Mouse (Mus musculus) hematopoietic stem cell, adult 5-6 weeks (primary cell): ENCODE results near the gene Myo1d. TPM values are rescaled to one million over a fixed set of nuclear protein-coding genes. Genes with fewer than 3 reads are reported as not detected.
A peak's percentile ranks its signal among the peaks of the same experiment; 100 is the strongest.

Experiments
- ATAC-seq, 2 experiments: fragments of 125-278 bp in 1 of 2; replicated peaks in 1 of 2; 2 replicates each; pipeline ENCODE4 v1.8.0; 2016 to 2017; ENCODE audit warnings: inconsistent platforms in 2 of 2, mild to moderate bottlenecking in 2 of 2, moderate number of reproducible peaks in 2 of 2, low read depth in 1 of 2, moderate TSS enrichment in 1 of 2; ENCODE audit not compliant: low FRiP score in 2 of 2, poor library complexity in 2 of 2, severe bottlenecking in 2 of 2, insufficient read depth in 1 of 2, low TSS enrichment in 1 of 2
- total RNA-seq: library from RNA; stranded (forward); fragments of 172-1452, 232-1000 nt; gene quantifications from 2 replicates; pipeline ENCODE4 v1.2.3, GENCODE M21; 2017

Gene Myo1d
- total RNA-seq, 1 experiment from 2014 or later: 3.4 TPM

DNA sequence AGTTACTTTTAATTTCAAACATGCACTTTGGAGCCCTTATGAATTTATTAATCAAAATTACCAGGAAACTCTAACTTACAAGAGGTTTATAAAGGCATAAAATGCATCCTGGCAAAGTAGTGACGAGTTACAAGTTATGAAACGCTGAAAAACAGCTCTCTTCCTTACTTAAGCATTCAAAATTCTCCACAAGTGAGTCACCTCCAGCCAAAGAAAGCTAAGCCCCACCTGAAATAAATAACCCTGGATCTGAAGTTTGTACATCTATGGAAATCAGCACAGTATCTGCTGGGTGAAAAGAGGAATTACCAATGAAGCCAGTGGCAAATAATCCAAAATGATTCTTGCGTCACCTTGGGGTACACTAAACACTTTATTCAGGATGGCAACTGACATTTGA lies 20.8 kb downstream of the Myo1d start:
- no peak for ATAC-seq

DNA sequence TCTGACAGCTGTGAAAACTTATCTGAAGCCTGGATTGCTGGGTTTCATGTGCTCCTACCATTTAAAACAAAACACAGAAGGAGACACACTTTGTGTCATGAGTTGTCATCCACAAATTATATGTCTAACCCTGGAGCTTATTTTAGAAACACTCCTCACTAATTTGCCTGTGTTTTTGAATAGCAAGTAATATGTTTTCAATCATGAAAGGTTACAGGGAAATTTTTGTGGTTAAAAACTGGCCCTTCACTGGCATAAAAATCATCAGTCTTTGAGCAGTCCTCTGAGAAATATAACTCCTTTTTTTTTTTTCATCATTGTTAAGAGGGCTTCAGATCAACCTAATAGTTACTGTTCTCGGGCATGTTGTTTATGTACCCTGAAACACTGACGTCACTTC lies 25.6 kb downstream of the Myo1d start:
- ATAC-seq: no peak

DNA sequence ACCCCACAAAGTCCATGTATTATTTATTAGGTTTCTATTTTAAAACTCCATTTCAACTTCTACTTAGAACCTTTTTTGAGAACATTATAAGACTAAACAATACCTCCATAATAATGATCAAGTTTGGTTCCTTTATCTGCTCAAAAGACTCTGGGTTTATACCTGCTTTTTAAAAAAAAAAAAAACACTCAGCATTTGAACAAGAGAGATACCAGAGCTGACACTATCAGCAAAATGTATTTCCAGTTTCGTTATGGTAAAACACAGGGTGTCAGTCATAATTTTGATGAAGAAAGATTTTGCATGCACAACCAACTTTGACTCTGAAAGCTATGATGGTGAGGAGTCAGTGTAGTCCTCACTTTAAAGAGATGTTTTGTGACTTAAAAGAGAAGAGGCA lies 28.7 kb downstream of the Myo1d start:
- ATAC-seq: no peak

DNA sequence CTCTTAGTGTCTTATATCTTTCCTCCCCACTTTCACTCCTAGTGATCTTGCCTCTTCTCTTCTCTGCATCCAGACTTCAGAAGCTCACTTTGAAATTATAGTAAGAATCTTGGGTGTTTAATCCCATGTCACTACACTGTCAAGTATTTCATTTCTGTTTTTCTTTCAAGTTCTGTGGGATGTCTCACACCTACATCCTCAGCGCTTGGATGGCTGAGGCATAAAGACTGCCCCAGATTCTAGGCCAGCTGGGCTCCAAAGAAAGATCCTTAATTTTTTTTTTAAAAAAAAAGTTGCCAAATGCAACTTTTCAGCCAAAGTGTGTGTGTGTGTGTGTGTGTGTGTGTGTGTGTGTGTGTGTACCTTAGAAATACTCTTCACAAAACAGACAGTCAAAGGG lies 30.6 kb downstream of the Myo1d start:
- no peak for ATAC-seq

DNA sequence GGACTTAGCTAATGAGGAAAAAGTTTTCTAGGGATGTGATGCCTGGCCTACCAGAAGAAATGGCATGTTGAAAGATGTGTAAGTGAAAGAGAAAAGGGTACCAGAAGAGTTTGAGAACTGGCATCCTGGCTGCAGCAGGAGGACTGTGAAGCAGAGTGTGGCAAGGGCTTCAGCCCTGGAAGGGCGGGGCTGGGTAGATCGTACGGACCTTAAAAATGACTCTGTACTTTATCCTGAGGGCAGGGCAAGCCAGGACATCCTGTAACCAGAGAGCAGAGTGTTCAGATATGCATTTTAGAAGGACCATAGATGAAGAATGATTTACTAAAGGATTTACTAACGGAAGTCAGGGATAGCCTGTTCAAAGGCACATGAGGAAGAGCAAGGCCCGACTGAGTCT lies 34.4 kb downstream of the Myo1d start:
- ATAC-seq: no peak

DNA sequence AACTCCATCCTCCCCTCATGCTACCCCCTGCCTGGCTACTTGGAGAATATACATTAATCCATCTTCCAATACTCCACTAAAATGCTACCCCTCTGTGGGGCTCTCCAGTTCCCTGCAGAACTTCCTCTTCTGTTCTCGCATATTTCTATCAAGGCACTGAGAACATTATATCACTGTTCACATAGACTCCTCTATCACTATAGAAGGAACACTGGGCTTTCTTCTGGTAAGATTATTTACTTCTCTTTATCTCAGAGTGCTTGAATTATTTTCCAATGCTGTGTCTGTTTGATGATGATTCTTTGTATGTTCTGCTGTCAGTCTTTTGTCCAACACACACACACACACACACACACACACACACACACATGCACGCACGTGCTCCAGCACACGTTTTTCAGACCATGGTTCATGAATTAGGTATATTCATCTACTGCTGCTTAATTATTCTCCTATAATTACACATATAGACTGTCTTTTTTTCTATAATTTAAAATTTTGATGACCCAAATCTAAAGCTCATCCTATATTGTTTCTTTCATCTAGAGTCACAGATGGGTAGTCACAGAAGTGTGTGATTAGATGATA lies 35.9 kb downstream of the Myo1d start:
- ATAC-seq: no peak

DNA sequence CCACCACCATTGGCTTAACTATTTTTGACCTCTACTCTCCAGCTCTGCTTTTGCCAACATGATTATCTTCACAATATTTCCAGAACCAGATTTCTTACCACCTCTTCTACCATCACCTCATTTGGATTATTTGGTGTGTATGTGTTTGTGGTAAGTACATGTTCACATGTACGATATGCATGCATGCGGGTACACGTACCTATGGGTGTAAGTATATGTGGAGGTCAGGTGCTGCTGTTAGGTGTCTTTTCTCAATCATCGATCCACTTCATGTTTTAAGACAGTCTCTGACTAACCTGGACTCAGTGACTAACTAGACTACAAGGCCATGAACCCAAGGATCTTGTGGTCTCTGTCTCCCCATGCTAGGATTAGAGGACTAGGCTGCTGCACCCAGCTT lies 37.4 kb downstream of the Myo1d start:
- ATAC-seq: no peak

DNA sequence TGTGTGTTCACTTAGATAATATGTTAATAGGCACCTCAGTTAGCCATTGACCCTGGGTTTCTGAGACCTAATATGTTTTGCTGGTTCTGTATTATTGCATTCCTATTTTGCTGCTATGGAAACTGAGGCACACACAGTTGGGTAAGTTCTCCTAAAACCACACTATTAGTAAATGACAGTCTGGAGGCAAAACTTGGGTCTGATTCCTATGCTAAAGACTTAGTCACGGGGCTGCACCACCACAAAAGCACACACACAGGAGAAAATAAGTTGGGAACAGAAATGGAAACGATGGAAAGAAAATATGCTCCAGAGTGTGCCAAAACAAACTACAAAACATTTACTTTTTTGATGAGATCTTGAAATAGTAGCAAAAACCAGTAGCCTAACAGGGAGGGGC lies 45.1 kb downstream of the Myo1d start:
- no peak for ATAC-seq

DNA sequence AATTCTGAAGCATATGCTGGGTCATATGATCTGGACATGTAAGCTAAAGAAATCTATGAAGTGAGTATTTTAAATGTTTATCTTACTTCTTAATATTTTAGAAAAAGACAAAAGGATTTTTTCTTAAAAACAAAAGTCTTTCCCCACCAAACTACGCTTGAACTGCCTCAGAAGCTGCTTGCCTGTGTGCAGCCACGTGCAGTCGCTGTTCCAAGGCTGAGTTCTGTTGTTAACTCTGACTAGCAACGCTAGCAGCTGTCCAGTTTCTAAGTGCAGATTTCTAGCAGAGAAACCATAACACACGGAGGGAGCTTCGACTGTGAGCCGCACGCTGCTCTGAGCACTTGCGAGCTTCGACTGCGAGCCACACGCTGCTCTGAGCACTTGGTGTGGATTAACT lies 55.1 kb downstream of the Myo1d start:
- ATAC-seq: no peak

DNA sequence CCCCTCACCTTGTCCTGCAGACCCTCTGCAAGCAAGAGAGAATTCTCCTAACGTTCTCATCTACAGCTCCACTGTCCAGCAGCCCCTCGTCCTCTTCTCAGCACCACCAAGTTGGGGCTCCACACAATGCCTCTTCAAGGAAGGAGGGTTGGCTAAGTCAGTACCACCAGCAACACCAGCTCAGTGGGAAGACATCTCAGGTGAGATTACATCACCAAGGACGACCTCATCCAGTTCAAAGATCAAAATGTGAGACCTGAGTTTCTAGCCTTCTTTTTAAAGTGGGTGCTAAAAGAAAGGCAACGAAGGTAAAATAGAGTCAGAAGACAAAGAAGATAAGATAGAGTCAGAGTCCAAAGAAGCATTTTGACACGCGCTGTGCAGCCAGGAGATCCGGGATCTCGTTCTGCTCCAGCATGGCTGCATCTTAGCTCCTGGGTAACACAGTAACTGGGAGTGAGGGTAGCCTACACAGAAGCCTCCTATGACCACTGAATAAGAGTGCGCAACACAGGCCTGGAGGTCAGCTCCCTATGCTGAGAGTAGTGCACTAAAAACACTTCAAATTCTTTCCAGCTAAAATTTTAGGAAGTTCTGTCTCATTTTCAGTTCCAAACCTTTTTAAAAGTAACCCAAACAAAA lies 56.3 kb downstream of the Myo1d start:
- ATAC-seq: no peak

DNA sequence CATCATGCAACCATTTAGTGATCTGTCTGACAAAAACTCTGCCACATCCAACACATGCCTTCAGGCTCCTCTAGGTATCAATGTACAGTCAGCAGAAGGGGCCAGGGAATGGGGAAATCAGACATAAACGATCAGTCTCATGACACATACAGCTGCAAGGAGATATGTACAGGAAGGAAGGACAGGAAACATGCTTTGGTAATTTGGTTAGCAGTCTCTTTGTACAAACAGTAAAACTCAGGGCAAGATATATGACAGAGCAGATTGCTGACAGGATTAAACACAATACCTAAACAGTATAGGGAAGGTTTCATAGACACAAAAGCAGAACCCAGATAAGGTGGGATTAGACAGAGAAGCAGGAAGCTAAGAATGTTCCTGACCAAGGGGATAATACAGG lies 60.8 kb downstream of the Myo1d start:
- ATAC-seq: peak; percentile 56 to 64; a peak in 3 of 4 replicates

DNA sequence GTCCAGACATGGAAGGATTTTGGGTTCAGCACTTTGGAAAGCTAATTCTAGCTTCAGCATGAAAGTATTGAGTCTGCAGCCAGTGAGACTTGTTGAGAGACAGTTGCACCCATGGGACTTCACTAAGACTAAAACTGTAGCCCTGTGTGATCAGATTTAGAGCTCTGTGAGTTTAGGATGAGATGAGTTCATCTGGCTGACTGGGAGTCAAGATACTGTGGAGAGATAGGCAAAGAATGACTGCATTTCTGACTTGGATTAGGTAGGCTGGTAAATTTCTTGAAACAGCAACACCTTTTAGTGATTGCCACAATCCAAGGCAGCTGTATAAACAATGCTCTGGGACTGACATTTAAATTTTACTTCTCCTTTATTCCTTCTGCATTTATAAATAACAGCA lies 61.8 kb downstream of the Myo1d start:
- ATAC-seq: no peak

DNA sequence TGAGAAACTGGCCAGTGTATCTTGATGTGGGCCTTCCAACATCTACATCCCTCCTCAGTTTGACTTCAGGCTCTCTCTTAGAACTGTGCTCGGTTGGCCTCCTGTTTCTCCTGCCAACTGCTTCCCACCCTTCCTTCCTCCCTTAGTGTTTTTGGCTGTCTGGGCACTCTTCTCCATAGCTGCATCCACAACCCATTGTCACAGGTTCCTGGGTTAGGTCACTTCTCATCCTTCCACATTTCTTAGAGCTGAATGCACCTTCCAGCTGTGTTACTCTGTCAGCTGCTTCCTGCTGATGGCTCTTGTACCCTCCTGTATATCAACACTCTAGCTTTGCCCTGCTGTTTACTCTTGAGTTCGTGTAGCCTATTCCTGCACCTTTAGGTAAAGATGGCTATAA lies 64.7 kb downstream of the Myo1d start:
- no peak for ATAC-seq

DNA sequence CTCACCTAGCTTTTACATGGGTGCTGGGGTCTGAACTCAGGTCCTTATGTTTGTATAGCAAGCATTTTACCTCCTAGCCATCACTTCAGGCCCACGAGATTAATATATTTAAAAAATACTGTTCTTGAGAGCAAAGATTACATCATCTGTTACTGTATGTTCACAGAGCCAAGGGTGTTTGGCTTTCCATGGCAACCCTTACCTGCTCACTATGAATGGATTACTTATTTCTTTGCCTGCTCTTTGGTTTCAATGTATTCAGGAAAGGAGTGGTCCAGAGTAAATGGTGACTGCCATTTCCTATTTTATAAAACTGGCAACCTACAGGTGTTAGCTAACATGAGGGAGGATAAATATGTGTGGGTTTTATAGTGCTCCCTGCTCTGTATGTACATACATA lies 66.1 kb downstream of the Myo1d start:
- ATAC-seq: no peak

DNA sequence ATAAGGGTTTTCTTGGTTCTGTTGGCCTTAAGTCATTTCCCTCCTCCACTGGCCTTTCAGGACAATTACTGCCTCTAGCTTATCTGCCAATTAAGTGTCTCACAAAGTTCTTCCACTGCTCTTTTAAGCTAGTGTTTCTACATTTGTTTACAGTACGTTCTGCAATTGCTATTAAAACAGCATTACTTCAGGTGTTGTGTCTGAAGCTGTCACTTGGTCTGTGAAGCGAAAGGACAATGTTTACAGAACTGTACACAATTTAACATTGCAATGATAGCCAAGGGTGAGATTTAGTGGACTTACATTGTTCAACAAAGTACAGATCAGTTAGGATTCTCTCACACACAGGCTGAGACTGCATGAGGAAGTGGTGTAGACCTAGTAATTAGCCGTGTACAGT lies 67.6 kb downstream of the Myo1d start:
- ATAC-seq: no peak

DNA sequence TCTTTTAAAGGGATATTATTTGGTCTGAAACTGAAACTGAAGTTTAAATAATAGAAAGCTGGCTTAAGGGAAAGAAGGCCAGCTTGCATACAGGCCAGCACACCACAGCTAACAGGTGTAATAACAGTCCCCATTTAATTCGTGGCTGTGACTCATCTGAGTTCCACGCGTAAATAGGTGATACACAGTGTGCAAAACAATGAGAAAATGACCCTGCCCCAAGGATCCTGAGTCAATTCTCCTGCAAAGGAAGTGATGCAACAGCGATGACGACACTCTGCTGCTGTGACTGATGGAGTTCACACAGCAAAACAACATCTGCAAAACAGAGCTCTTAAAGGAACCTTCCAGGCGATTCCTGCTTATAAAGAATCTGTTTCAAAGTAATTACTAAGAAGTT lies 68.5 kb downstream of the Myo1d start:
- no peak for ATAC-seq

DNA sequence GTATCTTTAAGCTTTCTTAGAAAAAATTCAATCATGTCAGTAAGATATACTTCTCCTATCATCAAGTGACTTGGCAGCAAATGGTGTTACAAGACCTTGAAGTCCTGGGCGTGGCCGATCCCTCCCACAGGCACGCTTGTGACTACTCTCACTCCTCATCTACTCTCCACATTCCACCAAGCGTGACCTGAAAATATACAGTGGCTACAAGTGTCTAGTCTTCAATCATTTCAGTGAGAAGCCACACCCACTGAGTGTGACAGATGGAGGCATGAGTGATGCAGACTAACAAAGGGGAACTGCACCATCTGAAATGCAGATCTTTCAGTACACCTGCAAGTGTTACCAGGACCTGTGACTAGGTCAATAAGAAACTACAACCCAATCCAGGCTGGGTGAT lies 79.2 kb downstream of the Myo1d start:
- no peak for ATAC-seq

DNA sequence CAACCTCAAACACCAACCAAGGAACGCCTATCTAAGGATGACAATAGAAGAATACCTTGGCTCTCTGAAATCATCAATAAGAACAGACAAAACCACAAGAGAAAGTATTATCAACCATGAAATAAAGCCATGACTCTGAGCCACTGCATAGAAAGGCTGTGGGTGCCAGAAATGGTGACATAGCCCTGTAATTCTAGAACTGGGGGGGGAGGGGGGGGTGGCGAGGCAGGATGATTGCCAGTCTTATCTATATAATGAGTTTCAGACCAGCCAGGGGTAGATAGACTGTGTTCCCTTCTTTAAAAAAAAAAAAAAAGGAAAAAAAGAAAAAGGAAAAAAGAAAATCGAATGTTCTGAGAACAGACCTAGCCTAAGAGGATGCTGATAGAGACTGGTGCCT lies 81.1 kb downstream of the Myo1d start:
- no peak for ATAC-seq

DNA sequence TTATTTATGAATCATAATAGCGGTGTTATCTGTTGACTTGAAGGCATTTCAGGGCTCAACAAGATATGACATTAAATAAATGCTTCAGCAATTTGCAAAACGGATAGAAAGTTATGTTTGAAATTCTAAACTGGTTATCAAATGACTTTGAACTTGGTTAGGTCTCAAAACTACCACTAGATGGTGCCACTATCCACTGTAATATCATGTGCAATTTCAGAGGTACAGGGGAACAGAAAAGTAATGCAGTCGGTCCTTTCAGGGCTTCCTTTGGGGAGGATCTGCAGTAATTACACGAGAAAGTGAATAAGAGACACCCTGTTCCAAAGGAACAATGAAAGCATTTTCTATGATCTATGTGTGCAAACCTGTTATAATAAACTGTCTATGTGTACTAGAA lies 83.5 kb downstream of the Myo1d start:
- ATAC-seq: peak; percentile 62 to 74; a peak in 2 of 4 replicates
